Mouse (Mus musculus) lung, embryonic 15.5 days (tissue): ENCODE measurements around the gene Tmem132c. TPM values are rescaled to one million over a fixed set of nuclear protein-coding genes. Genes with fewer than 3 reads are reported as not detected.

ENCODE experiments used
- ATAC-seq: fragments of 200-750 bp; cut with Nextera tagmentation; 2 replicates; pipeline ENCODE4 v1.8.0; 2017; ENCODE audit warnings: moderate number of reproducible peaks, borderline replicate concordance; ENCODE audit not compliant: low FRiP score, low TSS enrichment; ENCODE audit errors: extremely low read depth
- H3K27ac ChIP-seq: fragments of 300-500 bp; sonication (generic); 2 replicates; pipeline ENCODE4 v1.5.1; 2015; ENCODE audit warnings: moderate library complexity, mild to moderate bottlenecking, inconsistent platforms
- H3K27me3 ChIP-seq: fragments of 300-500 bp; sonication (generic); 2 replicates; pipeline ENCODE4 v1.6.1; 2015; ENCODE audit warnings: inconsistent platforms
- H3K36me3 ChIP-seq: fragments of 300-500 bp; sonication (generic); 2 replicates; pipeline ENCODE4 v1.6.1; 2015; ENCODE audit warnings: inconsistent platforms
- H3K4me1 ChIP-seq: fragments of 300-500 bp; sonication (generic); 2 replicates; pipeline ENCODE4 v1.6.1; 2015; ENCODE audit warnings: inconsistent platforms
- H3K4me2 ChIP-seq: fragments of 300-500 bp; sonication (generic); 2 replicates; pipeline ENCODE4 v1.6.1; 2015; ENCODE audit warnings: inconsistent platforms, mild to moderate bottlenecking, moderate library complexity
- H3K4me3 ChIP-seq: fragments of 300-500 bp; sonication (generic); 2 replicates; pipeline ENCODE4 v1.5.1; 2015; ENCODE audit warnings: mild to moderate bottlenecking, inconsistent platforms
- H3K9ac ChIP-seq: fragments of 300-500 bp; sonication (generic); 2 replicates; pipeline ENCODE4 v1.6.1; 2015; ENCODE audit warnings: inconsistent platforms
- H3K9me3 ChIP-seq: fragments of 300-500 bp; sonication (generic); 2 replicates; pipeline ENCODE4 v1.6.1; 2016; ENCODE audit warnings: inconsistent platforms
- WGBS: fragments of 180-500 bp; shearing (Covaris S2); methylation state at CpG from one replicate; pipeline ENCODE4 v1.1.7; 2015; 5-methylcytosine and 5-hydroxymethylcytosine counted together
- polyA plus RNA-seq: library from polyadenylated mRNA; unstranded; fragments of >200 nt; fragmentation: Nextera tagmentation; extraction: Ambion mirVana; gene quantifications from 2 replicates; pipeline ENCODE4 v1.2.1, GENCODE M21; 2015

Tmem132c gene
- polyA plus RNA-seq, 1 experiment from 2014 or later = 18.3 TPM

GRCm38 (mm10) chr5:127379351-127379750 lies 137.7 kb downstream of the Tmem132c start:
- Histone ChIP-seq H3K36me3 (no peaks in the 10 kb centered on the region), H3K27me3 (no peaks in the 10 kb centered on the region), H3K27ac (no peak overlapping the region), H3K4me1 (peaks cover 44% of the 10 kb centered on the region), H3K9me3 (no peaks in the 10 kb centered on the region), H3K4me2 (no peak overlapping the region), H3K4me3 (no peak overlapping the region), H3K9ac (no peak overlapping the region)
- 72% methylated on average over 2 of the region's 2 CpGs for WGBS
- no peak for ATAC-seq

DNA sequence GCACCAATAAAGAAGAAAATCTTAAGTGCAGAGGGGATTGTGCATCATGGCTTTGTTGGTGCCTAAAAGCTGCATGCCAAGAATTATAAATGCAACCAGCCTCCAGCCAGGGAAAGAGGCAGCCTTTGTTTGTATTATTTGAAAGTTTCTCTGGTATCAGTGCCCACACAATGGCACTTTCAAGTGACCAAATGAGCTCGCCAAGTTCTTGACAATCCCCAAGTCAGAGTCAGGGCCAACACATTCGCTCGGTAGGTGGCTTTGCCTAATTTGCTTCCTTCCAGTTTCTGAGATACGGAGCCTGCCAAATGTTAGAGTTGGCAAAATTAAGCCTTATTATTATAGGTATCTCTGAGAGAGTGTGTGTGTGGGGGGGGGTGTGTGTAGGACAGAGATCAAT lies 139.6 kb downstream of the Tmem132c start:
- H3K4me3 ChIP-seq = no peak overlapping the region
- no peaks in the 10 kb centered on the region for H3K27me3 ChIP-seq
- no peak overlapping the region for H3K27ac ChIP-seq
- no peaks in the 10 kb centered on the region for H3K36me3 ChIP-seq
- no peak overlapping the region for H3K9ac ChIP-seq
- no peak overlapping the region for H3K4me2 ChIP-seq
- ATAC-seq = no peak
- peaks cover 38% of the 10 kb centered on the region for H3K4me1 ChIP-seq
- no peaks in the 10 kb centered on the region for H3K9me3 ChIP-seq
- WGBS = 61% methylated on average over 4 of the region's 4 CpGs

DNA sequence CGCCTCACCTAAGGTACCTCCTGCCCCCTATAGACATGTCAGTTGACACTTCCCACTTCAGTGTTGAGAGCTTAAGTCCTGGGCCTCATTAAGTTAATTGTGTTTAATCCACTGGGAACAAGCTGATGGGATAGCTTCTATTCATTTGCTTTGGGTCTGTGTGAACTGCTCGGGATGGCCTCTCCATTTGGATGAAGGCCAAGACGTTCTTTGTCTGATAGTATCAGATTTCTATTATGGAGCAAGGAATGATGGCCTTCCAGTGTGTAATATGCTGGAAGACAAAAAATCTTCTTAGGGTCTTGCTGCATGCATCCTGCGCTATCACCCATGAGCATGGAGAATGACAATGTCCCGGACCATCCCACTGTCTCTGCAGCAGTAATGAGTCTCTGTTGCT lies 141.0 kb downstream of the Tmem132c start:
- no peak; the same call in 1 of the 2 replicates for ATAC-seq
- Histone ChIP-seq H3K9me3 (no peaks in the 10 kb centered on the region), H3K4me2 (no peak overlapping the region), H3K27me3 (no peaks in the 10 kb centered on the region), H3K4me1 (peaks cover 38% of the 10 kb centered on the region), H3K9ac (no peak overlapping the region), H3K36me3 (no peaks in the 10 kb centered on the region), H3K27ac (no peak overlapping the region), H3K4me3 (no peak overlapping the region)
- WGBS = 42% methylated on average over 5 of the region's 5 CpGs

DNA sequence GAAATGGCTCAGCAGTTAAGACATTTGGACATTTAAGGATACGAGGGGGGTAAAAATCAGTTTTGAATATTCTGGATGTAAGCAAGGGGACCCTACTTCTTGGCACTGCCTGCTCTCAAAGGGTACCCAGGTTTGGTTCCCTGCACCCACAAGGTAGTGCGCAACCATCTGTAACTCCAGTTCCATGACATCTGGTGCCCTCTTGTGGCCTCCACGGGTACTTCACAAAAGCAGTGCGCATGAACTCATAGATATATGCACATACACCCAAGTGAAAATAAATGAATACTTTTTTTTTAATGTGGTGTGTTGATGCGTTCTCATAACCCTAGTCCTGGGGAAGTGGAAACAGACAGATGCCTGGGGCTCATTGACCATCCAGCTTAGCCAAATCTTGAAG lies 149.6 kb downstream of the Tmem132c start:
- no peaks in the 10 kb centered on the region; the same call in 1 of the 2 replicates for H3K36me3 ChIP-seq
- 91% methylated on average over 5 of the region's 5 CpGs for WGBS
- H3K9me3 ChIP-seq = peaks cover 6% of the 10 kb centered on the region; the same call in 1 of the 2 replicates
- no peak for ATAC-seq
- no peak overlapping the region for H3K4me3 ChIP-seq
- no peaks in the 10 kb centered on the region for H3K27me3 ChIP-seq
- no peaks in the 10 kb centered on the region for H3K4me1 ChIP-seq
- H3K27ac ChIP-seq = no peak overlapping the region
- H3K9ac ChIP-seq = no peak overlapping the region
- H3K4me2 ChIP-seq = no peak overlapping the region

DNA sequence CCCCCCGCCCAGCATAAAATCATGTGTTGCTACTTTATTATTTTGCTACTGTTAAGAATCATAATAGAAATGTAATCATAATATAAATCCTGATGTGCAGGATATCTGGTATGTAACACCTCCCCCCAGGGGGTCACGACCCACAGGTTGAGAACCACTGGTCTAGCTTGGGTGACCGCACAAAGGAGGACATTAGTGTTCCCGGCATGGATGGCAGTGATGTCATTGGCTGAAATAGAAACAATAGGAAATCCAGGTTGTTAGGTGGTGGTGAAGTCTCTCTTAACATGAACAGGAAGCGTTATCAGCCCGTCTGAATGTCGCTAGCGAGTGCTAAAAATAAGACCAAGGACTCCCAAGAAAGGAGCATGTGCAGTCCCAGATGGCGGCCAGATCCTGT lies 155.3 kb downstream of the Tmem132c start:
- no peaks in the 10 kb centered on the region for H3K27me3 ChIP-seq
- no peak overlapping the region for H3K4me2 ChIP-seq
- no peaks in the 10 kb centered on the region for H3K9me3 ChIP-seq
- ATAC-seq = no peak
- no peak overlapping the region for H3K9ac ChIP-seq
- no peaks in the 10 kb centered on the region for H3K36me3 ChIP-seq
- H3K27ac ChIP-seq = no peak overlapping the region
- H3K4me1 ChIP-seq = peaks cover 6% of the 10 kb centered on the region; the same call in 1 of the 2 replicates
- H3K4me3 ChIP-seq = no peak overlapping the region
- 69% methylated on average over 9 of the region's 9 CpGs for WGBS

GRCm38 (mm10) chr5:127398010-127398409 lies 156.4 kb downstream of the Tmem132c start:
- Histone ChIP-seq H3K9ac (no peak overlapping the region), H3K27me3 (no peaks in the 10 kb centered on the region), H3K36me3 (no peaks in the 10 kb centered on the region), H3K27ac (no peak overlapping the region), H3K9me3 (no peaks in the 10 kb centered on the region), H3K4me3 (no peak overlapping the region), H3K4me2 (no peak overlapping the region), H3K4me1 (peaks cover 6% of the 10 kb centered on the region; the same call in 1 of the 2 replicates)
- ATAC-seq = no peak
- WGBS = 16% methylated on average over 7 of the region's 7 CpGs

DNA sequence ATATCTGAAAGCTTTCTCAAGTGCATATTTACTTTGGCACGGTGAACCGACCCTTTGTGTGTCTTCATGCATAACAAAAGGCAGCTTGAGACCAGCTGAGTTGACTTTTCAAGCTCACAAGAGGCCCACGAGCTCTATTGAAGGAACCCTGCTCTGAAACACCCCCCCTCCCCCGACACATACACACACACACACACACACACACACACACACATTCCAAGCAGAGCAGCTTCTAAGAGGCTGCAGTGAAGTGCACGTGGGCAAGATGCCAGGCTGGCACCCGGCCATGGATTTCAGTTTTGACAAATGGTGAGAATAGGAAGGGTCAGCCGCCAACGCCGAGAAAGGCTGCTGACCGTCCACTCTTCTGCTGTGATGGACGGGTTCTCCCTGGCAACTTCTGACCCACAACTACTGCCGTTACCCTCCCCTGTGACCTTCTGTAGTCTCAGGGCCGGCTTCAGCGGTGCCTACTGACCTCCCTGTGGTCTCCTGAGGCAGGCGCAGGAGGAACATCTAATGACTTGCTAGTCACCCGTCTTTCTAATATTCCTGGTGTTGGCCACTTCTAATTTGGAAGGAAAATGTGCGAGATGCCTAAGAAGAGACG lies 163.9 kb downstream of the Tmem132c start:
- peak overlapping the region; percentile 55 for H3K4me2 ChIP-seq
- peaks cover 24% of the 10 kb centered on the region for H3K4me1 ChIP-seq
- no peaks in the 10 kb centered on the region for H3K9me3 ChIP-seq
- peak; percentile 89 for ATAC-seq
- H3K27me3 ChIP-seq = no peaks in the 10 kb centered on the region
- WGBS = 6% methylated on average over 18 of the region's 18 CpGs
- H3K36me3 ChIP-seq = no peaks in the 10 kb centered on the region
- peak overlapping the region; percentile 95 for H3K27ac ChIP-seq
- peak overlapping the region; percentile 20; the same call in 1 of the 2 replicates for H3K9ac ChIP-seq
- H3K4me3 ChIP-seq = peak overlapping the region; percentile 14; the same call in 1 of the 2 replicates

DNA sequence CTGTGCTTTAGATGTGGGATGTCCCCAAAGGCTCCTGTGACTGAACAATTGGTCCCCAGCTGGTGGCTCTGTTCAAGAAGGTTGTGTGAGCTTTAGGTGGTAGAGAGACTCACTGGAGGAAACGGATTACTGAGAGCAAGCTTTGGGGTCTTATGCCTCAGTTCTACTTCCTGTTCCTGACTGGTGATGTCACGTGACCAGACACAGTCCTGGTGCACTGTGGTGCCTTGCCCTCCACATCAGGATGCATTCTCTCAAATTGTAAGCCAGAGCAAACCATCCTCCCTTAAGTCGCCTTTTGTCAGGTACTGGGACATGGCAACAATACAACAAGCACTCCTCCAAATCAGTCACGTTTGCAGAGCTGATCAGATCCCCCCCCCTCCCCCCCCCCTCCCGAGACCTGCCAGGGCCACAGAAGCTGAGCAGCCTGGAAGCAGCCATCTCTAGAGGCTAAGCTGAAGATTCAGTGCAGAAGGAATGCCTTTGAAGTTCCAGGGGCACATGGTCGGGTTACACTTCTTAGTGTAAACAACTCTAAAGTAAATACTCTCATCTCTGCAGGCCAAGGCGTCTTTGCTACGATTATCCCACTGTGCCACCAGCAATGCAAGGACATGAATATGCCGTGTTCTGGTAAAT lies 164.5 kb downstream of the Tmem132c start:
- Histone ChIP-seq H3K36me3 (no peaks in the 10 kb centered on the region), H3K9ac (no peak overlapping the region), H3K27me3 (no peaks in the 10 kb centered on the region), H3K9me3 (no peaks in the 10 kb centered on the region), H3K4me2 (peak overlapping the region; percentile 55), H3K27ac (peak overlapping the region; percentile 95), H3K4me3 (no peak overlapping the region), H3K4me1 (peaks cover 24% of the 10 kb centered on the region)
- WGBS = 5% methylated on average over 9 of the region's 9 CpGs
- peak; percentile 64 for ATAC-seq

- peak overlapping the region; percentile 51; the same call in 1 of the 2 replicates for H3K27ac ChIP-seq
- peak; percentile 82; the same call in 1 of the 2 replicates for ATAC-seq
Observed at GRCm38 (mm10) chr5:127416536-127416935, 174.9 kb downstream of the Tmem132c start.

GRCm38 (mm10) chr5:127423936-127424335 lies 182.3 kb downstream of the Tmem132c start:
- no peak for ATAC-seq
- Histone ChIP-seq H3K9ac (no peak overlapping the region), H3K4me3 (no peak overlapping the region)

More at GRCm38 (mm10) chr5:127416536-127416935, 174.9 kb downstream of the Tmem132c start:
- H3K9ac ChIP-seq = no peak overlapping the region
- no peaks in the 10 kb centered on the region for H3K36me3 ChIP-seq
- H3K4me2 ChIP-seq = no peak overlapping the region; the same call in 1 of the 2 replicates
- H3K27me3 ChIP-seq = no peaks in the 10 kb centered on the region
- H3K9me3 ChIP-seq = no peaks in the 10 kb centered on the region
- no peak overlapping the region for H3K4me3 ChIP-seq
- WGBS = 38% methylated on average over 7 of the region's 7 CpGs
- H3K4me1 ChIP-seq = peaks cover 18% of the 10 kb centered on the region

GRCm38 (mm10) chr5:127429124-127429523 lies 187.5 kb downstream of the Tmem132c start:
- 69% methylated on average over 10 of the region's 10 CpGs for WGBS
- H3K9ac ChIP-seq = no peak overlapping the region
- H3K27me3 ChIP-seq = no peaks in the 10 kb centered on the region
- no peaks in the 10 kb centered on the region for H3K4me1 ChIP-seq
- no peaks in the 10 kb centered on the region for H3K36me3 ChIP-seq
- H3K4me3 ChIP-seq = no peak overlapping the region
- no peaks in the 10 kb centered on the region for H3K9me3 ChIP-seq
- no peak overlapping the region for H3K4me2 ChIP-seq
- no peak for ATAC-seq
- H3K27ac ChIP-seq = no peak overlapping the region

More at GRCm38 (mm10) chr5:127423936-127424335, 182.3 kb downstream of the Tmem132c start:
- Histone ChIP-seq H3K4me2 (no peak overlapping the region), H3K4me1 (no peaks in the 10 kb centered on the region), H3K36me3 (no peaks in the 10 kb centered on the region), H3K9me3 (no peaks in the 10 kb centered on the region), H3K27me3 (no peaks in the 10 kb centered on the region), H3K27ac (no peak overlapping the region)

DNA sequence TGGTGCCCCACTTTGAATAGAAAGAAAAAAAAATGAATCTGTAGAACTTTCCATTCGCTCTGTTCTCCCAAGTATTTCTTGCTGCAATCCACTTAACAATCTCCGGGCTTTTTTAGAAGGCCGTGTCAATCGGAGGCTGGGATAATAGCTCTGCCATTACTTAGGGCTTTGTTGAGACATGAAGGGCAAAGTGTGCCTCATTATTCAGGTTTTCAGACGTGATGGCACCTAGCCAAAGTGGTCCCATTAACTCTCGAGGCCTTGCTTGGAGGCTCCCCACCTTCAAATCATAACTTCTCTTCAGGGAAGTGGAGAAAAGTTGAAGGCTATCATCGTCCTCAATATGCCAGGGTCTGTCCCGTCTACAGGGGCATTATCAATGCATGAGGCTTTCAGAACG lies 190.0 kb downstream of the Tmem132c start:
- WGBS = 67% methylated on average over 9 of the region's 9 CpGs
- no peaks in the 10 kb centered on the region for H3K4me1 ChIP-seq
- no peak overlapping the region for H3K27ac ChIP-seq
- no peak overlapping the region for H3K4me2 ChIP-seq
- no peak overlapping the region for H3K9ac ChIP-seq
- no peak overlapping the region for H3K4me3 ChIP-seq
- H3K9me3 ChIP-seq = no peaks in the 10 kb centered on the region
- ATAC-seq = no peak
- no peaks in the 10 kb centered on the region for H3K36me3 ChIP-seq
- no peaks in the 10 kb centered on the region for H3K27me3 ChIP-seq
